Mouse (Mus musculus): Measurements from ENCODE around the gene Sh2d5.

Gene Sh2d5

GRCm38 (mm10) chr4:138250088-138250960 is at the start of gene Sh2d5, which contains the start of gene Kif17:
Gene Sh2d5, plus strand, starts transcription at chr4:138250403.
Gene Kif17, plus strand, starts transcription at chr4:138250435.
- DNase-seq (ENCODE audit: inconsistent age in 2 of 2, low spot score in 1 of 2), result peak; percentile 88 to 89

GRCm38 (mm10) chr4:138200769-138201168 is 49.4 kb upstream of the Sh2d5 start:
- no peak for DNase-seq (ENCODE audit: inconsistent age in 2 of 2, low spot score in 1 of 2)

- no peak for DNase-seq (ENCODE audit: inconsistent age in 2 of 2, low spot score in 1 of 2)
Observed at GRCm38 (mm10) chr4:138201696-138202095, 48.5 kb upstream of the Sh2d5 start.

- DNase-seq (ENCODE audit: inconsistent age in 2 of 2, low spot score in 1 of 2), result peak; percentile 84 to 88
Observed at GRCm38 (mm10) chr4:138210116-138210515, 40.1 kb upstream of the Sh2d5 start.

GRCm38 (mm10) chr4:138213861-138214260 is 36.3 kb upstream of the Sh2d5 start:
- peak in 1 of 2 experiments; percentile 72 for DNase-seq (ENCODE audit: inconsistent age in 2 of 2, low spot score in 1 of 2)

- no peak for DNase-seq (ENCODE audit: inconsistent age in 2 of 2, low spot score in 1 of 2)
Observed at GRCm38 (mm10) chr4:138215671-138216199, 34.5 kb upstream of the Sh2d5 start.

- peak; percentile 90 to 96 for DNase-seq (ENCODE audit: inconsistent age in 2 of 2, low spot score in 1 of 2)
Observed at GRCm38 (mm10) chr4:138216200-138216890, 33.9 kb upstream of the Sh2d5 start, which contains the start of gene Hp1bp3. Gene Hp1bp3, plus strand, starts transcription at chr4:138216296.

GRCm38 (mm10) chr4:138216891-138217392 is 33.3 kb upstream of the Sh2d5 start:
- peak; percentile 99 for DNase-seq (ENCODE audit: inconsistent age in 2 of 2, low spot score in 1 of 2)

- peak in 1 of 2 experiments; percentile 81 for DNase-seq (ENCODE audit: inconsistent age in 2 of 2, low spot score in 1 of 2)
Observed at GRCm38 (mm10) chr4:138217441-138217840, 32.8 kb upstream of the Sh2d5 start.

- DNase-seq (ENCODE audit: inconsistent age in 2 of 2, low spot score in 1 of 2), result peak in 1 of 2 experiments; percentile 65
Observed at GRCm38 (mm10) chr4:138217951-138218685, 32.1 kb upstream of the Sh2d5 start.

- DNase-seq (ENCODE audit: inconsistent age in 2 of 2, low spot score in 1 of 2), result peak in 1 of 2 experiments; percentile 33
Observed at GRCm38 (mm10) chr4:138219331-138219730, 30.9 kb upstream of the Sh2d5 start.

- peak; percentile 61 to 85 for DNase-seq (ENCODE audit: inconsistent age in 2 of 2, low spot score in 1 of 2)
Observed at GRCm38 (mm10) chr4:138220761-138221160, 29.4 kb upstream of the Sh2d5 start.

GRCm38 (mm10) chr4:138221406-138221805 is 28.8 kb upstream of the Sh2d5 start:
- DNase-seq (ENCODE audit: inconsistent age in 2 of 2, low spot score in 1 of 2), result peak in 1 of 2 experiments; percentile 75

- DNase-seq (ENCODE audit: inconsistent age in 2 of 2, low spot score in 1 of 2), result peak in 1 of 2 experiments; percentile 40
Observed at GRCm38 (mm10) chr4:138222396-138222795, 27.8 kb upstream of the Sh2d5 start.

GRCm38 (mm10) chr4:138223623-138224022 is 26.6 kb upstream of the Sh2d5 start:
- DNase-seq (ENCODE audit: inconsistent age in 2 of 2, low spot score in 1 of 2), result no peak

GRCm38 (mm10) chr4:138246756-138247665 is 3.2 kb upstream of the Sh2d5 start:
- DNase-seq (ENCODE audit: inconsistent age in 2 of 2, low spot score in 1 of 2), result no peak

- DNase-seq (ENCODE audit: inconsistent age in 2 of 2, low spot score in 1 of 2), result peak; percentile 27 to 51
Observed at GRCm38 (mm10) chr4:138251819-138252218, 1.6 kb downstream of the Sh2d5 start.

- DNase-seq (ENCODE audit: inconsistent age in 2 of 2, low spot score in 1 of 2), result no peak
Observed at GRCm38 (mm10) chr4:138252231-138252630, 2.0 kb downstream of the Sh2d5 start.

GRCm38 (mm10) chr4:138257116-138257687 is 7.0 kb downstream of the Sh2d5 start:
- no peak for DNase-seq (ENCODE audit: inconsistent age in 2 of 2, low spot score in 1 of 2)

Data from adrenal gland, adult (tissue).